Mouse (Mus musculus) heart, postnatal 4 days (tissue): ENCODE data around the gene Atg4a. TPM values are rescaled to one million over a fixed set of nuclear protein-coding genes. Genes with fewer than 3 reads are reported as not detected.
A peak's percentile ranks its signal among the peaks of the same experiment; 100 is the strongest.

Source experiments
- DNase-seq: peaks from one replicate; pipeline ENCODE4 v3.0.0; 2021
- total RNA-seq, 2 experiments: library from RNA; stranded (reverse); gene quantifications; 2 replicates each; pipeline ENCODE4 v1.2.3; 2021

The Atg4a gene
- total RNA-seq, 2 experiments from 2014 or later = 10.1 to 12.5 TPM

DNA sequence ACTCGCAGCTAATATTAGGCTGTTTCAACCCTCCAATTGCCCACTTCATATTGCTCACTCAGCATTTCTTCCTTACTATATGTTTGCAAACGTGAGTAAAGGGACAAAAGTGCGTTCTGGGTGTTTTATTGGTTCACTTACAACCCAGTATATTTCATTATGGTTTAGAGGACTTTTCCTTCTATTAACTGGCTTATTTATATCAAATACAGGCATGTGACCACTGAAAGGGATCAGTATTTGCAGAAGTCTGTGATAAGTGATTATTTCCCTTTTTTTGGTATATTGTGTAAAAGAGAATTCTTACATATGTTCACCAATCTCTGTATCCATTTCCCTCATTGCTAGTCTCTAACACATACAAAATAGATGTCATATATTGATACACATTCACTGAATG is 203.7 kb downstream of the Atg4a start:
- DNase-seq = no peak

DNA sequence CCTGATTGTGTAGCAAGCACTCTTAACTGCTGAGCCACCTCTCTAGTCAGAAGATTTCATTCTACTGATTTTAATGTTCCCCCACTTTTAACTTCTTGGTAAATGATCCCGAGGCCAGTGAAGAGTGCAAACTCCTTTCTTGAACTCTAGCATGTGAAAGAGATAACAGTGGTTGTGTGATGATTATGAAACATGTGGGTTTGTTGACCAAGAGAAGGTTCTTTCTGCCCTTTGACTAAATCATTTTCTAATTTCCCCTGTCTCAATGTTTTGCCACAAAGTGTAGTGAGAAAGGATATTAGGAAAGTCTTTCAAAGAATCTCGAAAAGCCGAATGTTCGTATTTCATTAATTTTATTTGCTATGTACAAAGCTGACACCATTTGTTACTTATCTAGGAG is 208.4 kb downstream of the Atg4a start:
- no peak for DNase-seq

DNA sequence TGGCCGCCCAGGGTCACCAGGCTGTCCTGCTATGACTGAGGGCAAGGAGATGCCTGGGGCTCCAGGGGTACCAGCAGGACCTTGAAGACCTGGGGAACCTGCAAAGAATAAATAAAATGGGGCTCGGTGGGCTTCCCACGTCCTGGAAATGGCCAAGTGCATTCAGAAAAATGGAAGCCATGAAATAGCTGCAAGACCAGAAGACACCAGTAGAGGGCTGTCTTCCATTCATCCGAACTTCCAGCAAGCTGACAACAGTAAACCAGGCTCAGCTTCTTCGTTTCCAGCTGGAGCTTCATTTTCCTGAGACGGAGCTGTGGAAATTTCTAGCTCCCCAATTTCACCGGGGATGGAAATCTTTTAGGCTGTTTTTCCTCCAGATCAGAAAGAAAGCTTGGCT is 218.6 kb downstream of the Atg4a start:
- DNase-seq = peak; percentile 37

DNA sequence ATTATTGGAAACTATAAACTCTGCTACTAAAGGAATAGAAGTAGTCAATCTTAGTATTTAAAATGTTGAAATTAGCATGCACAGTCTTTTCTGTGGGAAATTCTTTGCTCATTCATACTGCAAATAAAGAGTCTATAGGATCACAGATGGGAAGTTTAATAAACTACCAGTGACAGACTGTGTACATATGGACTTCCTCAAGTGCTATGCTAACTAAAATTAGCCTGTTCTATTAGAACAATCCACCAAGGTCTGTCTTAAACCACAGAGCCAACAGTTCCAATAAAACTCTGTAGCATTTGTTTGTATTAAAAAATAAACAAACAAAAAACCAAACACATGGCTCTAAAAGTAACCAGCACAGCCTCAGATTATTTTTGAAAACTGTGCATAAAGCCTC is 238.3 kb downstream of the Atg4a start:
- no peak for DNase-seq

DNA sequence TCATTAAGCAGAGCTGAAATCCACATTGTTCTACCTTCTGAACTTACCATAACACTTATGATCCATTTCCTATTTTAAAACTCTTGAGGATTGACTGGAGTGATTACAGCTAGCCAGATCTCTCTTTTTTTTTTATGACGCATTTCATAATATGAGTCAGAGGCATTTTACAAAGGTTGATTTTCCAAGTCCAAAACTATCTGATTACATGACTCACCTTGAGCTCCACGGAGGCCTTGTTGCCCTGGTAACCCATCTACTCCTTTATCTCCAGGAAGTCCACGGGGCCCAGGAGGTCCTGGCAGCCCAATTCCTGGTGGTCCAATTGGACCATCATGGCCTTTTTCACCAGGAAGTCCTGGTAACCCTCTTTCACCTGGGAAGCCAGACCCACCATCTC is 242.3 kb downstream of the Atg4a start:
- no peak for DNase-seq

DNA sequence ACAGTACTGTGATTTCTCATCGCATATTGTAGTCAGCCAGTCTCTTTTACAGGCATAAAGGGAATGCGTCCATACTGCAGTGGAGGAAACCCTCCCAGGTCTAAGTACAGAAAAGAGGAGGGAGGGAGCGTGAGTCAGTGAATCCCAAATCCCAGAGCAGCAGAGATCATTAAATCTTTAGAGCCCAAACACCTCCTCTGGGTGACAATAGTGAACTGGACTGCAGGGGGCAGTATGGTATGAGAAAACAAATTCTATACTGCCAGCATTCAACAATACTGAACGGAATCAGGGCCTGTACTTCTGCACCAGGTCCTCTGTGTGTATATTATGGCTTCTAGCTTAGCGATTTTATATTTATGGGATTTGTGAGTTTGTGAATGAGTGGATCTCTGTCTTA is 256.1 kb downstream of the Atg4a start:
- peak; percentile 54 for DNase-seq

Other genes with a start within 250 kb of the Atg4a start
- not detected for gene Tex13b, start 143.5 kb upstream of the Atg4a start, total RNA-seq
- not detected for gene Vsig1, start 49.3 kb upstream of the Atg4a start, total RNA-seq
- gene Psmd10, start 179 bp upstream of the Atg4a start, total RNA-seq = 10 to 100 TPM; 17.7 to 21.5 TPM